Comparison of ENCODE assay signal across 15 mouse cellular contexts in the genomic region with DNA sequence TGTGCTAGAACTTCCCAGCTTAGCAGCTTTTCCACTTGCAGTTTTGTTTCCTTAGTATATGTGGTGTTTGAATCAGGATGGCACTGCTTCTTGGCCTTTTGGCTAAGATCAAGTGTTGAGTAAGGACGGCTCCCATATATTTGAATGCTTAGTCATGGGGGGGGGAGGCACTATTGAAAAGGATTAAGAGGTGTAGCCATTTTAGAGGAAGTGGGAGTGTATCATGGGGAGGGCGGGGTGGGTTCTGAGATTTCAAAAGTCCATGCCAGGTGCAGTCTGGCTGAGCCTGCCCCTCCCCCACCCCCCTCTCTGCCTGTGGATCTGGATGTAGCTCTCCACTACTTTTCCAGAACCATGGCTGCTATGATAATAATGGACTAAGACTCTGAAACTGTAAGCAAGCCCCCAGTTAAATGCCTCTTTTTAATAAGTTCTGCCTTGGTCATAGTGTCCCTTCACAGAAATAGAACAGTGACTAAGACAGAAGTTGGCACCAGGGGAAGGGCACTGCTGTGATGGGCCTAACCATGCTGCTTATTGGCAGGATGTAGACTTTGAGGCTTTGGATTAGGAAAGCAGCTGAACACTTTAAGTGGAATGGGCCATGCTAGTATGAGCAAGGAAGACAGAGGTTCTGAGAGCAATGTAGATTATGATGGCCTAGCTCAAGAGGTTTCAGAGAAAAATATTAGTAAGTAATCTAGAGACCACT. TPM values are rescaled to one million over a fixed set of nuclear protein-coding genes. Genes with fewer than 3 reads are reported as not detected.
DNase-seq lines count a peak whose midpoint lies in the region.
"Had no signal": no experiment of that assay in that cellular context is flagged by ENCODE, and none has a peak within 500 bp of the region (broad histone marks: within the 10 kb centered on the region; RNA-seq: fewer than 3 reads in every experiment).

No protein-coding gene starts in this region.

- no peak overlapping the region for H3K4me3 ChIP-seq in limb, embryonic 10.5 days
- H3K4me3 ChIP-seq: embryonic facial prominence, embryonic 12.5 days; forebrain, embryonic 15.5 days; hindbrain, embryonic 15.5 days; liver, embryonic 12.5 days; lung, embryonic 15.5 days; megakaryocyte, embryonic 14.5 days had no signal

- no peak overlapping the region for H3K27ac ChIP-seq in limb, embryonic 10.5 days
- H3K27ac ChIP-seq: embryonic facial prominence, embryonic 12.5 days; forebrain, embryonic 15.5 days; hindbrain, embryonic 15.5 days; liver, embryonic 12.5 days; lung, embryonic 15.5 days had no signal

- 86% methylated on average over 2 of the region's 2 CpGs for WGBS in limb, embryonic 10.5 days

- H3K4me1 ChIP-seq in limb, embryonic 10.5 days = no peaks in the 10 kb centered on the region
- H3K4me1 ChIP-seq: embryonic facial prominence, embryonic 12.5 days; forebrain, embryonic 15.5 days; hindbrain, embryonic 15.5 days; liver, embryonic 12.5 days; lung, embryonic 15.5 days had no signal

- H3K36me3 ChIP-seq in limb, embryonic 10.5 days = peaks cover 87% of the 10 kb centered on the region

- no peaks in the 10 kb centered on the region for H3K27me3 ChIP-seq in limb, embryonic 10.5 days (ENCODE audit: low read depth, poor library complexity, severe bottlenecking)
- H3K27me3 ChIP-seq: embryonic facial prominence, embryonic 12.5 days; forebrain, embryonic 15.5 days; hindbrain, embryonic 15.5 days; liver, embryonic 12.5 days; lung, embryonic 15.5 days; megakaryocyte, embryonic 14.5 days had no signal

- DNase-seq in cerebellum, adult 11-12 months = peak; percentile 22
- no peak for DNase-seq in cerebellum, adult 11 months
- DNase-seq in A20 (ENCODE audit: low read depth, low spot score) = peak; percentile 62
- DNase-seq in cerebellum, adult 8-10 months = peak; percentile 16
- DNase-seq in limb, embryonic 10.5 days (ENCODE audit: low spot score) = peak; percentile 20
- DNase-seq in embryo, embryonic 11 days = no peak
- DNase-seq in spleen, postnatal 14 days (ENCODE audit: low spot score in 2 of 2) = no peak
- DNase-seq: kidney, postnatal 10 days; thymus, postnatal 25 days had no signal

- H3K9me3 ChIP-seq in limb, embryonic 10.5 days (replicated peaks) = no peaks in the 10 kb centered on the region
- H3K9me3 ChIP-seq: embryonic facial prominence, embryonic 12.5 days; forebrain, embryonic 15.5 days; hindbrain, embryonic 15.5 days; liver, embryonic 12.5 days; lung, embryonic 15.5 days; megakaryocyte, embryonic 14.5 days had no signal

RNA-seq across cellular contexts. Expression of a gene that starts 15.5 kb away (rescaled TPM):
- 45.3 and 46.1 TPM in 2 replicates for polyA plus RNA-seq in limb, embryonic 10.5 days (2016; fragmentation: Nextera tagmentation; extraction: Ambion mirVana)

Comparison
In these comparisons a context has a peak if more than half of its experiments do, and no peak if none do; other contexts are left out.
1. DNase-seq: peak in cerebellum, adult 11-12 months (single experiment), A20 (single experiment), cerebellum, adult 8-10 months (single experiment) and limb, embryonic 10.5 days (single experiment); none in cerebellum, adult 11 months (single experiment), embryo, embryonic 11 days (single experiment) and spleen, postnatal 14 days (0 of 2).